Comparison of ENCODE assay signal across 7 mouse cellular contexts in the genomic region with DNA sequence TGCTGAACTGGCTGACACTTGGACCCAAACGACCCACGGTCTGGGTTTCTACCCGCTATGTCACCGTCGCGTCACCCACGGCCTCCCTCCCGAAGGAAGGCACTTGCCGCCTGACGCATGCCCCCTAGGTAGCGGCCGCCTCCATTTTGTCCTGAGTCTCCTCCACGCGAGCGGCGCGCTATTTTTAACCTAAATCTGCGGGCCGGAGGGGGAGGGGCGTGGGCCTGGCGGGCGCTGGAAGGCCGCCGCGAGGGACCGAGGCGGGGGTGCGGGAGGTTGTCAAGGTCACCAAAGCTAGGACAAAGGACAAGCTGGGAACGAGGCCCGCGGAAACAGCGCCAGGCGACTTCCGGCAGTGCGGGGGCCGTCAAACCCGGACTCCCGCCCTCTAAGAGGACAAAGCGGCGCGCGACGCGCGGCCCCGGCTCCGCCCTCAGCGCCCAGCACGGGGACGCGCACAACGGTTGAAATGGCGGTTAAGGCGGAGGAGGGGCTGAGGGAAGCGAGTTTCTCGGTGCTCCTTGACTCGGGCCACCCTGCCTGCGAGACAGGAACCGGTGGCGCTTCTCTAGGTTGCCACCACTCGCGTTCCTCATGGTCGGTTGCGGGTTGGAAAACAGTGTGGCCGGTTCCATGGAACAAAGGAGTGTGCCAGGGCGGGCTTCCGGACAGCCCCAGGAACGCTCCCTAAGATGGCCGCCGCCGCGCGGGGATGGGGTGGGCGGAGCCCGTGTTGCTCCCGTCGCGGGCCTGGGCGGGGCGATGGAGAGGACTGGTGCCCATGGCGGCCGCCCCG. TPM values are rescaled to one million over a fixed set of nuclear protein-coding genes. Genes with fewer than 3 reads are reported as not detected.
A peak's percentile ranks its signal among the peaks of the same experiment; 100 is the strongest.
DNase-seq lines count a peak whose midpoint lies in the region; ATAC-seq and TF ChIP-seq lines count a peak whose summit lies in the region.

A gene (plus strand): TSS at position 742 of the 796 bp plus-strand sequence.

- H3K4me2 ChIP-seq in embryonic facial prominence, embryonic 11.5 days (ENCODE audit: low read depth, low read length), result peak within 1 kb of the TSS; percentile 44
- peak within 1 kb of the TSS; percentile 73 for H3K4me2 ChIP-seq in limb, embryonic 12.5 days
- peak within 1 kb of the TSS; percentile 63 for H3K4me2 ChIP-seq in midbrain, embryonic 15.5 days

- TF ChIP-seq POLR2A in kidney, adult 2 months (IDR thresholded peaks at IDR 0.05; ENCODE audit: low read depth, low read length), result peak; percentile 64
- peak; percentile 92 for TF ChIP-seq POLR2A in spleen, adult 2 months (IDR thresholded peaks at IDR 0.05; ENCODE audit: low read depth, low read length)

- DNase-seq in adrenal gland, postnatal 14 days, result peak; percentile 99
- DNase-seq in embryonic facial prominence, embryonic 11.5 days (ENCODE audit: low spot score), result peak; percentile 97
- peak; percentile 100 for DNase-seq in heart, adult 11 months
- peak; percentile 98 for DNase-seq in kidney, adult 2 months
- peak; percentile 94 to 96 for DNase-seq in spleen, adult 2 months (ENCODE audit: low read depth in 1 of 2, low spot score in 2 of 2)

- peak within 1 kb of the TSS; percentile 49 for H3K4me3 ChIP-seq in embryonic facial prominence, embryonic 11.5 days (ENCODE audit: low read depth, low read length)
- peak within 1 kb of the TSS; percentile 94 for H3K4me3 ChIP-seq in kidney, adult 2 months (ENCODE audit: insufficient read depth, low read depth, low read length)
- peak within 1 kb of the TSS; percentile 57 for H3K4me3 ChIP-seq in limb, embryonic 12.5 days (replicated peaks)
- H3K4me3 ChIP-seq in midbrain, embryonic 15.5 days, result peak within 1 kb of the TSS; percentile 58
- peak within 1 kb of the TSS; percentile 98 for H3K4me3 ChIP-seq in spleen, adult 2 months (ENCODE audit: extremely low read depth, insufficient read depth, insufficient read length)

- peaks cover 4% of the 10 kb centered on the region; the same call in 1 of the 2 replicates for H3K36me3 ChIP-seq in embryonic facial prominence, embryonic 11.5 days (replicated peaks; ENCODE audit: control insufficient read depth, insufficient read depth, low read depth, low read length)
- peaks cover 19% of the 10 kb centered on the region for H3K36me3 ChIP-seq in kidney, adult 2 months (ENCODE audit: control insufficient read depth, insufficient read depth, low read length)
- H3K36me3 ChIP-seq in limb, embryonic 12.5 days, result peaks cover 31% of the 10 kb centered on the region
- H3K36me3 ChIP-seq in midbrain, embryonic 15.5 days (replicated peaks), result peaks cover 18% of the 10 kb centered on the region; the same call in 1 of the 2 replicates
- H3K36me3 ChIP-seq in spleen, adult 2 months (ENCODE audit: control insufficient read depth, insufficient read depth, low read length), result peaks cover 18% of the 10 kb centered on the region

- peak; percentile 95 for ATAC-seq in embryonic facial prominence, embryonic 11.5 days (replicated peaks; ENCODE audit: insufficient number of reproducible peaks, low FRiP score, low TSS enrichment, low read depth)
- peak; percentile 94 for ATAC-seq in limb, embryonic 12.5 days (ENCODE audit: insufficient number of reproducible peaks, insufficient read depth, low FRiP score, low TSS enrichment, low read depth)
- peak; percentile 96 for ATAC-seq in midbrain, embryonic 15.5 days (replicated peaks)

- TF ChIP-seq CTCF in kidney, adult 2 months (conservative IDR thresholded peaks at IDR 0.05; ENCODE audit: insufficient read depth, insufficient read length, low read depth, low read length), result no peak
- no peak for TF ChIP-seq CTCF in spleen, adult 2 months (IDR thresholded peaks at IDR 0.05; ENCODE audit: extremely low read depth, insufficient read depth, insufficient read length, insufficient replicate concordance)

- no peaks in the 10 kb centered on the region for H3K27me3 ChIP-seq in embryonic facial prominence, embryonic 11.5 days (ENCODE audit: control insufficient read depth, insufficient read depth, low read length)
- H3K27me3 ChIP-seq in kidney, adult 2 months (replicated peaks; ENCODE audit: control insufficient read depth, insufficient read depth, low read length), result no peaks in the 10 kb centered on the region
- no peaks in the 10 kb centered on the region for H3K27me3 ChIP-seq in limb, embryonic 12.5 days
- no peaks in the 10 kb centered on the region for H3K27me3 ChIP-seq in midbrain, embryonic 15.5 days (replicated peaks)
- H3K27me3 ChIP-seq in spleen, adult 2 months (ENCODE audit: control insufficient read depth, insufficient read depth, low read length), result no peaks in the 10 kb centered on the region

- H3K4me1 ChIP-seq in embryonic facial prominence, embryonic 11.5 days (ENCODE audit: control insufficient read depth, insufficient read depth, low read length), result no peaks in the 10 kb centered on the region
- peaks cover 22% of the 10 kb centered on the region for H3K4me1 ChIP-seq in kidney, adult 2 months (ENCODE audit: control insufficient read depth, insufficient read depth, low read length)
- H3K4me1 ChIP-seq in limb, embryonic 12.5 days (replicated peaks), result peaks cover 31% of the 10 kb centered on the region
- peaks cover 37% of the 10 kb centered on the region for H3K4me1 ChIP-seq in midbrain, embryonic 15.5 days
- peaks cover 5% of the 10 kb centered on the region for H3K4me1 ChIP-seq in spleen, adult 2 months (ENCODE audit: control insufficient read depth, insufficient read depth, insufficient read length)

- WGBS in embryonic facial prominence, embryonic 11.5 days, result under 1% methylated on average over 82 of the region's 83 CpGs
- WGBS in kidney, adult 2 months, result under 1% methylated on average over 83 of the region's 83 CpGs
- WGBS in limb, embryonic 12.5 days, result under 1% methylated on average over 83 of the region's 83 CpGs
- WGBS in midbrain, embryonic 15.5 days, result under 1% methylated on average over 82 of the region's 83 CpGs
- under 1% methylated on average over 83 of the region's 83 CpGs for WGBS in spleen, adult 2 months

- peak within 1 kb of the TSS; percentile 94 for H3K27ac ChIP-seq in embryonic facial prominence, embryonic 11.5 days (replicated peaks; ENCODE audit: low read depth, low read length)
- H3K27ac ChIP-seq in kidney, adult 2 months (ENCODE audit: insufficient read depth, low read depth, low read length), result peak within 1 kb of the TSS; percentile 99
- peak within 1 kb of the TSS; percentile 98 for H3K27ac ChIP-seq in limb, embryonic 12.5 days
- H3K27ac ChIP-seq in midbrain, embryonic 15.5 days, result peak within 1 kb of the TSS; percentile 100
- peak within 1 kb of the TSS; percentile 100 for H3K27ac ChIP-seq in spleen, adult 2 months (ENCODE audit: insufficient read depth, low read length)

- H3K9me3 ChIP-seq in embryonic facial prominence, embryonic 11.5 days (replicated peaks; ENCODE audit: control insufficient read depth, low read length), result no peaks in the 10 kb centered on the region
- no peaks in the 10 kb centered on the region for H3K9me3 ChIP-seq in limb, embryonic 12.5 days
- no peaks in the 10 kb centered on the region for H3K9me3 ChIP-seq in midbrain, embryonic 15.5 days

- H3K9ac ChIP-seq in embryonic facial prominence, embryonic 11.5 days (replicated peaks; ENCODE audit: low read length), result peak within 1 kb of the TSS; percentile 91
- H3K9ac ChIP-seq in limb, embryonic 12.5 days (replicated peaks), result peak within 1 kb of the TSS; percentile 76
- H3K9ac ChIP-seq in midbrain, embryonic 15.5 days, result peak within 1 kb of the TSS; percentile 90

RNA-seq across cellular contexts. Expression of the gene that starts here (rescaled TPM):
- total RNA-seq in adrenal gland, postnatal 14 days (2021), result 88.1 and 107 TPM in 2 replicates
- polyA plus RNA-seq in embryonic facial prominence, embryonic 11.5 days (2014; fragmentation: Nextera tagmentation; extraction: Ambion mirVana), result 106 and 120 TPM in 2 replicates
- polyA plus RNA-seq in kidney, adult 2 months (2012; rRNA removed), result 28.0 and 54.6 TPM in 2 replicates
- 124 and 132 TPM in 2 replicates for polyA plus RNA-seq in limb, embryonic 12.5 days (2016; fragmentation: Nextera tagmentation; extraction: Ambion mirVana)
- 104 and 107 TPM in 2 replicates for polyA plus RNA-seq in midbrain, embryonic 15.5 days (2015; fragmentation: Nextera tagmentation; extraction: Ambion mirVana)
- polyA plus RNA-seq in spleen, adult 2 months (2012; rRNA removed), result 3.7 and 4.2 TPM in 2 replicates

Comparison
In these comparisons a context has a peak if more than half of its experiments do, and no peak if none do; other contexts are left out.
1. Peak in every context shown above with its lines: DNase-seq, ATAC-seq, H3K4me3 ChIP-seq and H3K27ac ChIP-seq.